Mouse (Mus musculus) embryo, embryonic 10.5 days (tissue): ENCODE results near the gene Ticam1.
A peak's percentile ranks its signal among the peaks of the same experiment; 100 is the strongest.
"Not testable (repeated sequence)": the region's sequence is repeated elsewhere in the genome, so short reads cannot be mapped to it uniquely, and the experiment has no call there.

Source experiments
- DNase-seq: peaks from one replicate; pipeline ENCODE4 v3.0.0-alpha.2; 2015; ENCODE audit warnings: low spot score

Ticam1 gene

DNA sequence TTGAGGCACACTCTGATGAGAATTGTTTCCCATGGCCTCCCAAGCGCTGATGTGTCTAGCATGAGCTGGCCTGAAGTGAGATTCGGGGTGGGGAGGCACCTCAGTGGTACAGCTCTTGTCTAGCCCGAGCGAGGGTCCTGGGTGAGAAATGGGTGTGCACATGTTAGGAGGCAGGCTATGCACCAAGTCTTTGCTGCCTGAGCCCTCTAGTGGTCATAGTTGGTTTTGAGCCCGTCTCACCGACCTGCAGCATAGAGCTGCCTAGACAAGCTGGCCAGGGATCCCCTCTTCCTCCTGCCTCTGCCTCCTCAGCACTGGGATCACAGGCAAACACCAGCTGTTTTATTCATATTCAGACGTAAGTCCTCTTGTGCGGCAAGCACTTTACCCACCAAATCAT is 12.6 kb downstream of the Ticam1 start:
- DNase-seq: peak; percentile 88

- DNase-seq: no peak
Measured at GRCm38 (mm10) chr17:56262645-56263094, 13.9 kb downstream of the Ticam1 start.

DNA sequence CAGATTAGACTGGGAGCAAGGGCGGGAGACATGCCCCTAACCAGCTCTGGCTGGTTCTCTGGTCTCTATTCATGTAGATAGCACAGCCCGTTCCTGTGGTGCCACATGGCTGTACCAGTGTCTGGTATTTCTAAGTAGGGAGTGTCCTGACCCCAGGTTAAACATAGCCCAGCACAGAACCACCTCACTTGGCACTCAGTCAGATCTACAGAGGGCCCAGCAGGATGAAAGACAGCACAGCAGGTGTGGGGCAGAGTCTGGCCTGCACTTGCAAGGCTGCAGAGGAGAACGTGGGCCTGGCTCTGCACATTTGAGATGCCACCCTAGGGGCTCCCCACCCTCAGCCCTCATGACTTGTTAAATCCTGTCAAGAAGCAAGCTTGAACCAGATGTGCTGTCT is 15.4 kb downstream of the Ticam1 start:
- DNase-seq: no peak

DNA sequence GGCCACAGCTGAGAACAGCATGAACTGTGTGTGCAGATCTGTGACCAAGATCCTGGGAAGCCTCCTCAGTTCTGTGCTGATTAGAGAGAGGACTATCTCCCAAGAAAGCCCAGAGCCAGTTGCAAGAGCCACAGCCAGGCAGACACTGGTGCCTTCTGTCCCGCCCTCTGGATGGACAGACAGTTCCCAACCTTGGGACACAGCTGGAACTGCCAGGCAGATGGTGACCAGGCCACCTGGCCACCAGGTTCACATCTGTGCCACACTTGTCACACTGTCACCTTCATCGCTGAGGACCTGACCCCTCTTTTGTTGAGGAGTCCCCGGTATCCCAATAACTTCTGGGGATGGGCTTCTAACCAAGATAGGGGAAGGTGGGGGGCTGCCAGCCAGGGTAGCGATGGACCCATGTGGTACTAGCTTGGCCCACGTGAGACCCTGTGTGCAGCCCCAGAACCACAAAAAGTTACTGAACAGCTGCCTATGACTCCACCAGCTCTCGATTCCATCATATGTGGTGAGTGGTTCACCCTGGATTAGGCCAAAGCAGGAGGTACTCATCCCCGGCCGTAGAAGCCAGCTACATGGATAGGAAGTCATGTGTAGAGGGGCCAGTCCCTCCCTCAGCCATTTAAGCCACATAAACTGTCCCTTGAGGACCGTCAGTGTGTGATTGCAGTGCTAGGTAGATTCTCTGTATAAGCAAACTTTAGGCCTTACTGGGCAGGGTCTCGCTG is 17.1 kb downstream of the Ticam1 start:
- no peak for DNase-seq

DNA sequence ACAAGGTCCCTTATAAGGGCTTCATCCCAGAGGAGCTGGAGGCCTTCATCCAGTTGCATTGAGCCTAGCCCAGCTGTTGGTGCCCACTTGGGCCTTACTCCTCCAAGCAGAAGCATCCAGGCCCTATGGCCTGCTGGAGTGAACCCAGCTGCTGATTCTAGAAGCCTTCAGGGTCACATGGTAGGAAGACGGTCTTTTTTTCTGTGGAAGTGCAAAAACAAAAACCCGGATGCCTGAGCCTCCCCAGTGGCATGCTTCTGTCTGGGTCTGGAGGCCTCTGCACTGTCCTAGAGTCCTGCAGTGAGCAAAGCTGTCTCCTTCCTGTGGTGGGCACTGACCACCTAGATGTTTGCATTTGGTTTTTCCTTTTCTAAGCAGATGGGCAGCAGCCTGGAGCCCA is 17.8 kb downstream of the Ticam1 start:
- not testable (repeated sequence) for DNase-seq

- DNase-seq: not testable (repeated sequence)
Measured at GRCm38 (mm10) chr17:56258269-56258668, 18.3 kb downstream of the Ticam1 start.

GRCm38 (mm10) chr17:56257181-56257894 is 19.2 kb downstream of the Ticam1 start:
- DNase-seq: no peak

DNA sequence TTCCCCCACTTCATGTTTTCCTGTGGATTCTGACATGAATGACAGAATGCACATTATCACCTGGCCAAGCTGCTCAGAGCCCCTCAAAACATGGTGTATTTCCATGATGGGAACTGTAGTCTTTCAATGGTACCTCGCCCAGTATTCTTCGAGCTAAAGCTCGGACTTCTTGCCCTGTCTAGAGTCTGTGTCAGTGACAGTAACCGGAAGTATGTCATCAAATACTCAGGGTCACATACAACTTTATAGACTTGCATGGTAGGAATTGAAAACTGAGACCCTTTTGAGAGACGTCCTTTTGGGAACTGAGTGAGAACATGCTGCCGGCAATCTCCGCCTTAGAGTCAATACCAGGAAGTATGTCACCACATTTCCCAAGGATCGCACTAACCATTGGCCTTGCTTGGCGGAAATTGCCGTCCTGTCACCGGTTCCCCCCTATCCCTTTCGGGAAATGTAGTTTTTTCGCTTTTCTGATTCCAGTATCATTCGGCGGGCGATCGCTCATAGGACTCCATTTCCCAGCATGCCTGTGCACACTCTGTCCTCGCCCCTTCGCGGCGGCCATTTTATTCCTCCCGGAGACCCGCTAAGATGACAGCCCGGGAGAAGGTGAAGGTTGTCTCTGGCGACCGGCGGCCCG is 20.2 kb downstream of the Ticam1 start, which contains the start of gene Fem1a:
Gene Fem1a (plus strand): TSS at position 572 of the 643 bp plus-strand sequence.
- DNase-seq: peak; percentile 99

- DNase-seq: peak; percentile 99
Measured at GRCm38 (mm10) chr17:56255863-56256238, 20.7 kb downstream of the Ticam1 start.

GRCm38 (mm10) chr17:56255429-56255828 is 21.2 kb downstream of the Ticam1 start:
- no peak for DNase-seq

DNA sequence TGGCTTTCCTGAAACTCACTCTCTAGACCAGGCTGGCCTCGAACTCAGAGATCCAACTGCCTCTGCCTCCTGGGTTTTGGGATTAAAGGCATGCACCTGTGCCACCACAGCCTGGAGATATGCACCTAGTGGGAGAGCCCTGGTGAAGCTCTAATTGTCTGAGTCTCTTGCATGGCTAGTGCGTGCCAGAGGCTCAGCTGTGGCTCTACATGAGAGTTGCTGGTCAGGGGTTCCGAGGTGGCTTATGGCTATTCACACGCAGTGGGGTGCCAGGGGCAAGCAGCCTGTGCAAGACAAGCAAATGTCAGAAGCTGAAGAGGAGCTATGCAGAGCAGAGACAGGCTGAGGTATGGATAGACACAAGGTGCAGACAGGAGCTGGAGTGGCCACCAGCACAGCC is 21.9 kb downstream of the Ticam1 start:
- DNase-seq: no peak

- peak; percentile 84 for DNase-seq
Measured at GRCm38 (mm10) chr17:56251136-56251829, 25.3 kb downstream of the Ticam1 start.

DNA sequence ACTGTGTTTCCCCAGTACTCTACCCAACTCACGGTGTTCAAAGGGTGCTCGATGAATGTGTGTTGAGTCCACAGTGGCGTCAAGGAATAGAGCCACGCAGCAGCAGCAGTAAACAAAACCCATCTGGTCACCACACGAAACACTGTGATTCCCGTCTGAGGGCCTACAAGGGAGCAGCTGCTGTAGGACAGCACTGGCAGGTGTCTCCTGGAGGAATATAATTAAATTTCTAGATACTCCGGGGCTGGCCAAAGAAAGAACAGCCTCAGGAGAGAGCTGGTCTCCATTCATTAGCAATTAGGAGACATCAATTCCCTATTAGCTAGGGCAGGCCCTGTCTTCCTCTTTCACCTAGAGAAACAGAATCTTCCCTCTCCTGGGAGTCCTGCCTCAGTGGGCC is 31.0 kb downstream of the Ticam1 start:
- DNase-seq: no peak

DNA sequence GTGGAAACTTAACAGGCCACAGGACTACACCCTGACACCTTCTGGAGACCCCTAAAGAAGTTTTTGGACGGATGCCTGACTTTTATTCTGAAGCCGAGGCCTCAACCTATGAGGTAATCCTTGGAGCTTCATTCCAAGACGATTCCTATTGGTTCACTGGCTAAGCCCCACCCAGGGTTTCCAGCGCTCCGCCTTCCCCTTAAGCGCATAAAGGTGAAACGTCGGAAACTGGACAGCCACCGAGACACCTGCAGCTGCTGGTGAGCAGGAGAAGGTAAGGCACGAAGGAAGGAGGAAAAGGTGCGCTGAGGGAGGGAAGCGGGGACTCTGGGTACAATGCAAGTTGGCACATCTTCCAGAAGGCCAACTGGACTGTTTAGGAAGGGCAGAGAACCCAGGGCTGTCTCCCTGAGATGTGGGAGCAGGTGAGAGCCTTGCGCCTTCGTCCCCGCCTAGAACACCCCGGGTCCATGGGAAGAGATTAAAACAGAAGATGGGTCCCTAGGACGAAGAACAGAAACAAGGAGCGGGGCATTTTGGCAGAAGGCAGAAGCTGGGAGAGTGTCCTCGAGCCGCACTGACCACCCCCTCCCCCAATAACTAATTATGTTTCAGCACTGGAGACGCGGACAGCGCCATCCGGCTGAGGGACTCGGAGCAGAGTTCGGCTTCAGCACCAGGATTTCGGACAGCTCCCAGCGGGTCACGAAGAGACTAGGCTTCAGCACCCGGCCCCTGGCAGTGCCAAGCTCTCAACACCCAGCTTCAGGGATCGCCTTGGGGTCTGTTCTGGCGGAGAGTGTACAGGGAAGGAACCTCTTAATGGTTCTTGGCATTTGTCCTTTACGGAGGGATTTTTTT is 34.8 kb downstream of the Ticam1 start:
- peak; percentile 94 for DNase-seq

GRCm38 (mm10) chr17:56233818-56234469 is 42.6 kb downstream of the Ticam1 start:
- DNase-seq: peak; percentile 92

GRCm38 (mm10) chr17:56233389-56233788 is 43.2 kb downstream of the Ticam1 start:
- no peak for DNase-seq

- DNase-seq: no peak
Measured at GRCm38 (mm10) chr17:56229943-56230342, 46.6 kb downstream of the Ticam1 start.

GRCm38 (mm10) chr17:56226566-56226965 is 50.0 kb downstream of the Ticam1 start:
- DNase-seq: no peak

DNA sequence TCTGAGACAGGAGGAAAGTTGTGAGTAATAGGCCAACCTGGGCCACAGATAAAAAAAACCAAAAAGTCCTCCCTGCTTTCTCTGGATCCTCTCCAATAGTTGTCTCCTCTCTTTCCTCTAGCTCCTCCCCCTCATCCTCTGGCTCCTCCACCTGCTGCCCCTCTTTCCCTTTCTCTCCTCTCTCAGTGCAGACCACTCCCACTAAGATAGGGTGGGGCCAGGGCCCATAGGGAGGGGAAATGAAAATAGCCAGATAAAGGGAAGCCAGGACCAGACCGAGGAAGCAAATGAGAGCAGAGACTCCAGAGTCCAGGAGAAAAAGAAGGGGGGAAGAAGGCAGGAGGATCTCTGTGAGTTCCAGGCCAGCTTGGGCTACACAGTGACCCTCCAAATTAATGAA is 51.7 kb downstream of the Ticam1 start:
- no peak for DNase-seq

- no peak for DNase-seq
Measured at GRCm38 (mm10) chr17:56219805-56220204, 56.8 kb downstream of the Ticam1 start.
